Mouse (Mus musculus): ENCODE results near the gene 2210418O10Rik.
"Not testable (repeated sequence)": the region's sequence is repeated elsewhere in the genome, so short reads cannot be mapped to it uniquely, and the experiment has no call there.

Gene 2210418O10Rik

DNA sequence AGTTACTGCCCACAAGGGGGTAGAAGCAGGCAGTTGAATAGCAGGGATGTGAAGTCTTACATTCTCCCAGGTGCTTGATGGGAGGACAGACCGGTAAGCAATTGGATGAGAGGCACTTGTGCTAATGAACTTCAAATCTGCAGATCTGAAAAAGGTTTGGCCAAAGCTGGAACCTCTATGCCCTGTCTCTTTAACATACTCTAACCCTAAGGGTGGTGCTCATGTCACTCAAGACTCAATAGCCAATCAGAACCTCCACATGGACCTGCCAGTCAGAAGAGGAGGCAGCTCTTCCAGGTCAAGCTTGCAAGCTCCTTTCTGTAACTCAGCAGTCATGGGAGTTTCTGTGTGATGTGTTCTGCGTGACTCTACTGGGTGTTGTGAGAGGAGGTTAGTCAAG, at the start of gene 2210418O10Rik:
Gene 2210418O10Rik (plus strand): TSS at position 301 of the 400 bp plus-strand sequence.
- DNase-seq (ENCODE audit: low read depth, low spot score), result not testable (repeated sequence)

DNA sequence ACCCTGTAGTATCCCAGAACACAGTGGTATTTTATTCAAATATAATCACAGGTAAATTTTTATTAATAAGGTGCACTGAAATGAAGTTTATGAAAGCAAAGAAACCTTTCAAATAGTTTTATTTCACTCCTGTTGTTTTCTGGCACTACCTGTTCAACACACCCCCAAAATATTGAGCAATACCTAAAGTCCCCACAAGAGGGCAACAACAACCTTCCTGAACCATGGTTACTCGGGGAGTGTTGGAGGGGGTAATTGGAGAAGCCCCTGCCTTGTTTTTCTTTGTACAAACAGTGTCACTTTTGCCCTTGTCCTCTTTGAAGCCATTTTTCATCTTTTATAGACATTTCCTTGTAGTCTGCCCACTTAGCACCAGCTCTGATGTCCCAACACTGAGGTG, 22.1 kb downstream of the 2210418O10Rik start:
- not testable (repeated sequence) for DNase-seq (ENCODE audit: low read depth, low spot score)

Data from embryo, embryonic 11.5 days (tissue).